Mouse (Mus musculus) testis, adult 2 months (tissue): Measurements from ENCODE around the gene Cyp8b1.

ENCODE experiments used
- CTCF ChIP-seq: fragments of 200-500 bp; IDR thresholded peaks from 2 replicates; pipeline ENCODE4 v1.5.1; 2012; ENCODE audit warnings: low read depth, mild to moderate bottlenecking, inconsistent platforms, low read length, moderate library complexity; ENCODE audit not compliant: control insufficient read depth, insufficient read depth, insufficient replicate concordance
- POLR2A ChIP-seq: fragments of 200-500 bp; IDR thresholded peaks from 2 replicates; pipeline ENCODE4 v1.6.1; 2012; ENCODE audit warnings: low read depth, mild to moderate bottlenecking, inconsistent platforms, low read length, moderate library complexity; ENCODE audit not compliant: control insufficient read depth

GRCm38 (mm10) chr9:121951114-121951423, 35.0 kb upstream of the Cyp8b1 start:
- TF ChIP-seq POLR2A: no peak
- TF ChIP-seq CTCF: no peak
